Mouse (Mus musculus) gastrocnemius, postnatal 4 days (tissue): Measurements from ENCODE around the gene Plxnd1. TPM values are rescaled to one million over a fixed set of nuclear protein-coding genes. Genes with fewer than 3 reads are reported as not detected.

Experiments
- DNase-seq, 2 experiments: peaks; one replicate each; pipeline ENCODE4 v3.0.0; 2021 to 2022; ENCODE audit warnings: low spot score in 2 of 2, mixed read lengths in 2 of 2
- total RNA-seq, 2 experiments: library from RNA; stranded (reverse); gene quantifications; 2 replicates each; pipeline ENCODE4 v1.2.3; 2021

Plxnd1 gene
- total RNA-seq, 2 experiments from 2014 or later = 125 to 133 TPM

DNA sequence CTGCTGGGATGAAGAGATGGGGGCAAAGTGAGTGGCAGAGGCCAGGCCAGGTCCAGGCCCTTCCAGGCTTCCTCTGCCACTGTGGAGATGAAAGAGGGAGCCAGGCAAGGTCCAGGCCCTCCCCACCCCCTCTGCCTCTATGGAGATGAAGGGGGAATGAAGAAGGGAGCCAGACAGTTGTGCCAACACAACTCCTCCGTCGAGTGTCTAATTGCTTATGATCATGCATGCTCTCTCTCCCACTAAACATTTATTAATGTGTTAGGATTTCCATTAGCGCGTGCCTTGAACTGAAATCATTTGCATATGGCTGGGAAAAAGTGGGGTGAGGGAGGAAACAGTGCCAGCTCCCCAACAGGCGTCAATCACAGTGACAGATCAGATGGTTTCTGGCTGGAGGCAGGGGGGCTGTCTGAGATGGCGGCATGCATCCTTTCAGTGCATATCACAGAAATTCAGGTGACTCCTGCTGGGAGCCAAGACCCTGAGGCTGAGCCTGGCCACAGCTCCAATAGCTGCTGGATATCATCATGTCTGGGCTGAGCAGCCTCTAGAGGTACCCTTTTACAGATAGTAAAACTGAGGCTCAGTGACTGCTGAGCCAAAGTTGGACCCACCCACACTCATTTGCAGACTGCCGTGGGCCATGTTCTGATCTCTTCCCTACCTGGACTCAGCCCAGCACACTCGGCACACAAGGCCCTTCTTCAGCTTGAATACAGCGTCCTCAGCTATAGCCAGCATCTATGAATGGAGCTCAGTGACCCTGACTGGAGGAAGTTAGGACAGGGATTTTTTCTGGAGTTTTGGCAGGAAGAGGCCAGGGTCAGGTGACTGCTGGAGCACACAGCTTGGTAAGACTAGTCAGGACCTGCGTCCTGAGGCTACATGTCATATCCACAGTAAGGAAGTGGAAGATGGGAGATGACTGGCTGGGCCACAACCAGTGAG, 67.2 kb downstream of the Plxnd1 start:
- DNase-seq = no peak

DNA sequence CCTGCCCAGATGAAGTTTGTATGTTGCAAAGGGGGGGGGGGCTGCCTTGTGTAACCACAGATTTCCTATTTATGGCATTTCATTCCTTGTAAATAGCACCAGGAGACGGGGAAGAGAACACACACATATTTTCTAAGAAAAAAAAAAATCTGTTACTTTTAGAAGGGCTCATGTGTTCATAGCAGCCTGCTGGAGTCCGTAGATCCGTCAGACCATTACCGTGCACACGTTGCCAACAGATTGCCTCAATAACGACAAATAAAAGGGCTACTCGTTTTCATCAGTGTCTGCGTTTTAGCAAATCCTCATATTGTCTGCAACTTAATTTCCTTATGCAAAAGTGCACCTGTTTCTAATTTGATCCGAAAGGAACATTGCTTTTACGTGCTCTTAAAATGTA, 68.4 kb downstream of the Plxnd1 start:
- DNase-seq = no peak

- DNase-seq = no peak
Measured at GRCm38 (mm10) chr6:115924829-115925228, 70.0 kb downstream of the Plxnd1 start.

- no peak for DNase-seq
Measured at GRCm38 (mm10) chr6:115919876-115920275, 74.9 kb downstream of the Plxnd1 start.

DNA sequence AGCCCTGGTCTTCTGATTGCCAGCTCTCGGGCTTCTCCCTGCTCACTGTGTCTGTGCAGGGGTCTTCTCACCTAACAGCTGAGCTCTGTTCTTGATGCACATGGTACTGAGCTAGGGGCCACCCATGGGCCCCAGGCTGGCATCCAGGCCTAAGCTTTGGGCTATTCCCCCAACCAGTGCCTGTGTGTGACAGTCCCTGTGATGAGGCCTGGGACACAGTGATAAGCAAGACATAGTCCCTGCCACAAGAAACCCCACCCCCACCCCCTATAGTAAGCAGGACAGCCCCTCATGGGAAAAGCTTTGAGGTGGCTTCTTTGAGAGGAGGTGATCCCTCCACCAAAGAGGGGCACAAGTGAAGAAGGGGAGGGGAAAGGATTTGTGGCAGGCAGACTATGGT, 76.2 kb downstream of the Plxnd1 start:
- no peak for DNase-seq

DNA sequence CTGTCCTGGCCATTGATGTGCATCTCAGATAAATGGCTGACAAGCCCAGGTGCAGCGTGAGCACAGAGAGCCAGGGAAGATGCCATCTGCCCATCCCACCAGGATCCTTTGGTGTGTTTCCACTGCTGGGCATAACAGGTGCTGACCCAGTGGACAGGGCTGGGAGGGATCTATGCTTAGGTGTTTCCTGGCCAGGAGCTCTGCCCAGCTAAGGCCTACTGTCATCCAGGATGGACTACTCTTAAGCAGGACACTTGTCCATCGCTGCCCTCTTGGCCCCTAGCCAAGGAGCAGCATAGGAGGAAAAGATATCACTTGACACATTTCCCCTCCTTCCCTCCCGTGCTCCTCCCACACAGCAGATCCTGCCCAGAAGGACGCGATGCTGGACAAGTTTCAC, 78.2 kb downstream of the Plxnd1 start:
- no peak for DNase-seq

DNA sequence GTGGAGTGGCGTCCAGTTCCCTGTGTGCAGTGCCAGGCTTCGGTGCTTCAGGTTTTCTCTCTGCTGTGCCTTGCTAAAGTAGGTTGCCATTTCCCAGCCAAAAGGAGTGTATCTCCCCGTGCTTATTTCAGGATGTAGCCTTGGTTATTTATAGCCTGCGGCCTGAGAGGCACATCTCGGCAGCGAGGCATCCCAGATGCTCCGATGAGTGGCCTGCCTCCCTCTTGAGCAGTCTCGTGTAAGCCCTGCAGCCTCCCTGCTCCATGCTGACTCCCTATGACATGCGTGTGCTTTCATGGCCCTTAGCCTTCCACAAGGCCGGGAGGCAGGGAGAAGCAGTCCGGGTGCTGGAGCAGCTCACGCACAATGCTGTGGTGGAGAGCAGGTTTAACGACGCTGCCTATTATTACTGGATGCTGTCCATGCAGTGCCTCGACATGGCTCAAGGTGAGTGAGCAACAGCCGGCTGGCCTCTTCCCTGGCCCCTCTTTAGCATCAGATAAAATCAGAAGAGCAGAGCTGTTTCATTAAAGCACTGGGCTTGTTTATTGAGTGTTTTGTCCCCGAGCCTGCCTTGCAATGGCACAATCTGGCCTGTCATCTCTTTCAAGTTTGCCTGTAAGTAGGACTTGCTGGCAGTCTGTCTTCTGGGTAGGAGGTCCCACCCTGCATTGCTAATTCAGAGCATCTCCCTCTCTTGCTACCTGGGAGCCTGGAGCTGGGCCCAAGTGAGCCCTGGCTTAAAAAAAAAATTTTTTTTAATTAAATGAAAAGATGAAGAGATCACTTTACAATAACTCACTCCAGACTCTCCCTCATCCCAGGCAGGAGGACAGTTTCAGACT, 79.0 kb downstream of the Plxnd1 start:
- no peak for DNase-seq

GRCm38 (mm10) chr6:115914511-115915202, 80.1 kb downstream of the Plxnd1 start:
- no peak for DNase-seq

- no peak for DNase-seq
Measured at GRCm38 (mm10) chr6:115913482-115913881, 81.3 kb downstream of the Plxnd1 start.

- DNase-seq = no peak
Measured at GRCm38 (mm10) chr6:115911763-115912162, 83.0 kb downstream of the Plxnd1 start.

GRCm38 (mm10) chr6:115909940-115910339, 84.9 kb downstream of the Plxnd1 start:
- no peak for DNase-seq

DNA sequence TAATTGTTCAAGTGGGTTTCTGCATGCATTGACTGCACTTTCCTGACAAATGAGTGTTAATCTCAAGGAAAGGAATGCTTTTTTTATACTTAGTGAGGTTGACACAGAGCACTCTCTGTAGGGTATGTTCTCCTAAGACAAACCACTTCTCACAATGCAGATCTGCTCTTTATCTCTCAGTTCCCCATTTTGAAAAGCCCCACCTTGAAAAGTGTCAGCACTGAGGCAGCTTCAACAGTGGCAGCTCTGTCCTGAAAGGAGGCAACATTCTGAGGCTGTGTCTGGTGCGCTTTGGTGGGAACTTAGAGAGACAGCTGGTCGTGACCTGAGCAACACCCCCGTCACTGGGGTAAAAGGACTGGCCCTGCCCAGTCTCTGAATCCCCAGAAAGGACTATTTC, 85.8 kb downstream of the Plxnd1 start:
- DNase-seq = no peak

- DNase-seq = no peak
Measured at GRCm38 (mm10) chr6:115908421-115908982, 86.3 kb downstream of the Plxnd1 start.

- no peak for DNase-seq
Measured at GRCm38 (mm10) chr6:115906871-115907270, 87.9 kb downstream of the Plxnd1 start.

- DNase-seq = no peak
Measured at GRCm38 (mm10) chr6:115906455-115906854, 88.3 kb downstream of the Plxnd1 start.

DNA sequence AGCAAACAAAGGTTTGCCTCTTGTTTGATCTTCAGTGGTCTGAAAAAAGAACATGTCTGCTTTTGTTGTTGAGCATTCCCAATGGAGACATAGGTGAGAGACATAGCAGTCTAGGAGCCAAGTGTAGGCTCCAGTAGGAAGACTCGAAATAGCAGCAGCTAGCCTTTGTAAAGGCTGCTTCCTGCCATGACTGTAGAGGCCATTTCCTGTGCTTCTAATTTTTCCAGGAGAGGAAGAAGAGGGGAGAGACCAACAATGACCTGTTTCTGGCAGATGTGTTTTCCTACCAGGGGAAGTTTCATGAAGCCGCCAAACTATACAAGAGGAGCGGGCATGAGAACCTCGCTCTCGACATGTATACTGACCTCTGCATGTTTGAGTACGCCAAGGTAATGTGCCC, 89.2 kb downstream of the Plxnd1 start:
- no peak for DNase-seq

Other genes with a start within 250 kb of the Plxnd1 start
- gene Tmem40, start 232.6 kb downstream of the Plxnd1 start, total RNA-seq = under 1 TPM; 0.66 to 0.73 TPM
- gene Cand2, start 220.5 kb downstream of the Plxnd1 start, total RNA-seq = 100 to 1,000 TPM; 103 to 106 TPM
- gene Rpl32, start 186.3 kb downstream of the Plxnd1 start, total RNA-seq = 1,000 to 10,000 TPM; 1,342 to 1,439 TPM
- gene Efcab12, start 156.6 kb downstream of the Plxnd1 start, total RNA-seq = under 1 TPM; 0.15 to 0.26 TPM
- gene Mbd4, start 141.6 kb downstream of the Plxnd1 start, total RNA-seq = 1 to 10 TPM; 4.8 to 5.4 TPM
- 10 to 100 TPM; 16.7 to 18.6 TPM for gene Ift122, start 141.5 kb downstream of the Plxnd1 start, total RNA-seq
- gene Rho, start 63.3 kb downstream of the Plxnd1 start, total RNA-seq = under 1 TPM; 0.62 to 0.93 TPM
- gene H1foo, start 50.1 kb downstream of the Plxnd1 start, total RNA-seq = not detected
- gene Tmcc1, start 198.5 kb upstream of the Plxnd1 start, total RNA-seq = 10 to 100 TPM; 28.1 to 32.1 TPM
- 10 to 100 TPM; 38.4 to 40.1 TPM for gene Washc2, start 213.0 kb upstream of the Plxnd1 start, total RNA-seq